Mouse (Mus musculus) embryonic fibroblast, embryonic 13.5 days (primary cell): Measurements from ENCODE around the gene Zfp260.

Experiments
- CTCF ChIP-seq: IDR thresholded peaks from 2 replicates; pipeline ENCODE4 v1.5.1; 2011; ENCODE audit warnings: mild to moderate bottlenecking, control low read depth, low read length, moderate library complexity, borderline replicate concordance; ENCODE audit not compliant: insufficient read depth
- POLR2A ChIP-seq: IDR thresholded peaks from 2 replicates; pipeline ENCODE4 v1.6.1; 2011; ENCODE audit warnings: low read depth, mild to moderate bottlenecking, control low read depth, low read length, moderate library complexity

- TF ChIP-seq CTCF = no peak
- no peak for TF ChIP-seq POLR2A
These were observed 59.5 kb downstream of the Zfp260 start for GRCm38 (mm10) chr7:30154040-30154439.
